Mouse (Mus musculus): ENCODE measurements around the gene Nsd1. TPM values are rescaled to one million over a fixed set of nuclear protein-coding genes. Genes with fewer than 3 reads are reported as not detected.

The Nsd1 gene
- polyA plus RNA-seq (2014; fragmentation: Nextera tagmentation; extraction: Ambion mirVana) = 35.5 and 41.3 TPM in 2 replicates

GRCm38 (mm10) chr13:55209649-55210192 is at the start of gene Nsd1:
Gene Nsd1, plus strand, starts transcription at chr13:55209782.
- no peak for DNase-seq (ENCODE audit: low spot score)
- peaks cover 37% of the 10 kb centered on the region for H3K4me1 ChIP-seq (replicated peaks; ENCODE audit: control insufficient read depth, insufficient read depth, low read length)
- no peak for ATAC-seq (replicated peaks; ENCODE audit: low FRiP score)

DNA sequence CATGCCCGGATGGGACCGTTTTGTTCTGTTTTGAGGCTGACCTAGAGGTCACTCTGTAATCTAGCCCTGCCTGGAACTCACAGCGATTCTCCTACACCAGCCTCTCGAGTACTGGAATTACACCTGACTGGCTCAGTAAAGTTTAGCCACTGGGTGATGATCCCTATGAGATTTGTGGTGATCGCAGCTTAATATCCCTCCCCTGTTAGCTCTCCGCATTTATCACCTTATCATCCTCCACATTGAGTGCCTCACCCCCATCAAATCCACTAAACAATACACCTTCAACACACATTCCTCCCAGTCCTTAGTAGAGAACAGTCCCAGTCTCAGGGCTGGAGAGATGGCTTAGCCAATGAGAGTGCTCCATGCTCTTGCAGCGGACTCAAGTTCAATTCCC is 47.2 kb upstream of the Nsd1 start:
- ATAC-seq (replicated peaks; ENCODE audit: low FRiP score) (no peak), DNase-seq (ENCODE audit: low spot score) (no peak)
- H3K27me3 ChIP-seq (replicated peaks; ENCODE audit: control insufficient read depth, insufficient read depth, low read length) = no peaks in the 10 kb centered on the region
- no peaks in the 10 kb centered on the region for H3K9me3 ChIP-seq (ENCODE audit: control insufficient read depth, low read length)
- no peak overlapping the region for H3K27ac ChIP-seq (ENCODE audit: low read depth, low read length)
- 61% methylated on average over 7 of the region's 7 CpGs for WGBS
- H3K4me1 ChIP-seq (replicated peaks; ENCODE audit: control insufficient read depth, insufficient read depth, low read length) = no peaks in the 10 kb centered on the region
- no peak overlapping the region for H3K4me3 ChIP-seq (ENCODE audit: low read depth, low read length)
- no peaks in the 10 kb centered on the region for H3K36me3 ChIP-seq (ENCODE audit: control insufficient read depth, insufficient read depth, low read length)
- no peak overlapping the region for H3K4me2 ChIP-seq
- H3K9ac ChIP-seq (ENCODE audit: low read depth, low read length) = no peak overlapping the region

More at GRCm38 (mm10) chr13:55209649-55210192, at the start of gene Nsd1:
- Histone ChIP-seq H3K27ac (ENCODE audit: low read depth, low read length) (peak within 1 kb of the TSS; percentile 98), H3K4me2 (peak within 1 kb of the TSS; percentile 97), H3K9me3 (ENCODE audit: control insufficient read depth, low read length) (no peaks in the 10 kb centered on the region), H3K36me3 (ENCODE audit: control insufficient read depth, insufficient read depth, low read length) (no peaks in the 10 kb centered on the region), H3K27me3 (replicated peaks; ENCODE audit: control insufficient read depth, insufficient read depth, low read length) (no peaks in the 10 kb centered on the region), H3K4me3 (ENCODE audit: low read depth, low read length) (peak within 1 kb of the TSS; percentile 63), H3K9ac (ENCODE audit: low read depth, low read length) (peak within 1 kb of the TSS; percentile 96)
- WGBS = 35% methylated on average over 31 of the region's 31 CpGs

DNA sequence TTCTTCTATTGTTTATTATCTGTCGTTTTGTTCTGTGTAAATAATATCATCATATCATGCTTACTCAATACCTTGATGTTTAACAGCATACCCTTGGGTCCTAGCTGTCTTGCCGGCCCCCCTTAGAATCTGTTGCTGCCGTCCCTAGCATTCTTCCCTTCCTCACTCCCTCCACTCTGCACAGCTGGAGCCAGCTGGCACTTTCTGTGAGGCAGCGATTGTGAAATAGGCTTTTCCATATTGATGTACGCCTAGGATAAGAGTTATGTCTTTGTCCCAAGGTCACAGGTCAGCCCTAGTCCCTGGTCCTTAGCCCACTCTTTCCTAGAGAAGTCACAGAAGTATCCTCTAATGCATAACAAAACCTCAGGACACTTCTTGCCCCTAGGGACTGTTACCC is 46.0 kb upstream of the Nsd1 start:
- Histone ChIP-seq H3K36me3 (ENCODE audit: control insufficient read depth, insufficient read depth, low read length) (no peaks in the 10 kb centered on the region), H3K9me3 (ENCODE audit: control insufficient read depth, low read length) (no peaks in the 10 kb centered on the region), H3K4me1 (replicated peaks; ENCODE audit: control insufficient read depth, insufficient read depth, low read length) (no peaks in the 10 kb centered on the region), H3K4me2 (no peak overlapping the region), H3K27ac (ENCODE audit: low read depth, low read length) (no peak overlapping the region), H3K27me3 (replicated peaks; ENCODE audit: control insufficient read depth, insufficient read depth, low read length) (no peaks in the 10 kb centered on the region), H3K4me3 (ENCODE audit: low read depth, low read length) (no peak overlapping the region), H3K9ac (ENCODE audit: low read depth, low read length) (no peak overlapping the region)
- ATAC-seq (replicated peaks; ENCODE audit: low FRiP score) = no peak
- 64% methylated on average over 5 of the region's 5 CpGs for WGBS
- DNase-seq (ENCODE audit: low spot score) = no peak

DNA sequence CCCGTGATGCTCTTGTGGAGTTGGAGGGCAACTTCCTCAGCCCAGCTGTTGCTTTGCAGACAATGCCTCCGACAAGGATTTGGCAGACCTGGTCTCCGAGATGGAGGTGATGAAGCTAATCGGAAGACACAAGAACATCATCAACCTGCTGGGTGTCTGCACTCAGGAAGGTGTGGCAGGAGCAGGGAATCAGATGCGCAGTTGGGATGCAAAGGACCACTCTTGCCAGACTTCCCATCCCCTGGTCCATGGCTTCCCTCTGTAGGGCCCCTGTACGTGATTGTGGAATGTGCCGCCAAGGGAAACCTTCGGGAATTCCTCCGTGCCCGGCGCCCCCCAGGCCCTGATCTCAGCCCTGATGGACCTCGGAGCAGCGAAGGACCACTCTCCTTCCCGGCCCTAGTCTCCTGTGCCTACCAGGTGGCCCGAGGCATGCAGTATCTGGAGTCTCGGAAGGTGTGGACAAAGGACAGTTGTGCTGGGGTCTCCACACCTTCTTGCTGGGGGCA is 43.7 kb upstream of the Nsd1 start:
- ATAC-seq (replicated peaks; ENCODE audit: low FRiP score) = no peak
- no peaks in the 10 kb centered on the region for H3K27me3 ChIP-seq (replicated peaks; ENCODE audit: control insufficient read depth, insufficient read depth, low read length)
- WGBS = 88% methylated on average over 16 of the region's 16 CpGs
- no peaks in the 10 kb centered on the region for H3K9me3 ChIP-seq (ENCODE audit: control insufficient read depth, low read length)
- no peak overlapping the region for H3K4me2 ChIP-seq
- H3K9ac ChIP-seq (ENCODE audit: low read depth, low read length) = no peak overlapping the region
- H3K4me3 ChIP-seq (ENCODE audit: low read depth, low read length) = no peak overlapping the region
- DNase-seq (ENCODE audit: low spot score) = no peak
- no peaks in the 10 kb centered on the region for H3K36me3 ChIP-seq (ENCODE audit: control insufficient read depth, insufficient read depth, low read length)
- H3K4me1 ChIP-seq (replicated peaks; ENCODE audit: control insufficient read depth, insufficient read depth, low read length) = no peaks in the 10 kb centered on the region
- H3K27ac ChIP-seq (ENCODE audit: low read depth, low read length) = no peak overlapping the region

GRCm38 (mm10) chr13:55166806-55167725 is 42.5 kb upstream of the Nsd1 start:
- Histone ChIP-seq H3K4me1 (replicated peaks; ENCODE audit: control insufficient read depth, insufficient read depth, low read length) (peaks cover 6% of the 10 kb centered on the region; the same call in 1 of the 2 replicates), H3K27me3 (replicated peaks; ENCODE audit: control insufficient read depth, insufficient read depth, low read length) (no peaks in the 10 kb centered on the region), H3K4me3 (ENCODE audit: low read depth, low read length) (no peak overlapping the region), H3K9me3 (ENCODE audit: control insufficient read depth, low read length) (no peaks in the 10 kb centered on the region), H3K36me3 (ENCODE audit: control insufficient read depth, insufficient read depth, low read length) (no peaks in the 10 kb centered on the region), H3K4me2 (no peak overlapping the region), H3K9ac (ENCODE audit: low read depth, low read length) (no peak overlapping the region), H3K27ac (ENCODE audit: low read depth, low read length) (no peak overlapping the region)
- DNase-seq (ENCODE audit: low spot score) (no peak), ATAC-seq (replicated peaks; ENCODE audit: low FRiP score) (no peak)
- WGBS = 81% methylated on average over 32 of the region's 32 CpGs

DNA sequence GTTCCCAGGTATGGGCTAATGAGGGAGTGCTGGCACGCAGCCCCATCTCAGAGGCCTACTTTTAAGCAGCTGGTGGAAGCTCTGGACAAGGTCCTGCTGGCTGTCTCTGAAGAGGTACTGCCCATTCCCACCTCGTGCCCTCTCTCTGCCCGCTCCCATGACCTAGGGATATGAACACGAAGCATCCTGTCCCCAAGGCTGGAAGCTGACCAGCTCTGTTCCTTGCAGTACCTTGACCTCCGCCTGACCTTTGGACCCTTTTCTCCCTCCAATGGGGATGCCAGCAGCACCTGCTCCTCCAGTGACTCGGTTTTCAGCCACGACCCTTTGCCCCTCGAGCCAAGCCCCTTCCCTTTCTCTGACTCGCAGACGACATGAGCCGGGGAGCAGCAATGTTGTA is 41.8 kb upstream of the Nsd1 start:
- no peak overlapping the region for H3K4me2 ChIP-seq
- 80% methylated on average over 11 of the region's 11 CpGs for WGBS
- DNase-seq (ENCODE audit: low spot score) (no peak), ATAC-seq (replicated peaks; ENCODE audit: low FRiP score) (no peak)
- H3K9me3 ChIP-seq (ENCODE audit: control insufficient read depth, low read length) = no peaks in the 10 kb centered on the region
- no peak overlapping the region for H3K4me3 ChIP-seq (ENCODE audit: low read depth, low read length)
- H3K27ac ChIP-seq (ENCODE audit: low read depth, low read length) = no peak overlapping the region
- H3K36me3 ChIP-seq (ENCODE audit: control insufficient read depth, insufficient read depth, low read length) = no peaks in the 10 kb centered on the region
- no peak overlapping the region for H3K9ac ChIP-seq (ENCODE audit: low read depth, low read length)
- H3K4me1 ChIP-seq (replicated peaks; ENCODE audit: control insufficient read depth, insufficient read depth, low read length) = peaks cover 6% of the 10 kb centered on the region; the same call in 1 of the 2 replicates
- H3K27me3 ChIP-seq (replicated peaks; ENCODE audit: control insufficient read depth, insufficient read depth, low read length) = no peaks in the 10 kb centered on the region

DNA sequence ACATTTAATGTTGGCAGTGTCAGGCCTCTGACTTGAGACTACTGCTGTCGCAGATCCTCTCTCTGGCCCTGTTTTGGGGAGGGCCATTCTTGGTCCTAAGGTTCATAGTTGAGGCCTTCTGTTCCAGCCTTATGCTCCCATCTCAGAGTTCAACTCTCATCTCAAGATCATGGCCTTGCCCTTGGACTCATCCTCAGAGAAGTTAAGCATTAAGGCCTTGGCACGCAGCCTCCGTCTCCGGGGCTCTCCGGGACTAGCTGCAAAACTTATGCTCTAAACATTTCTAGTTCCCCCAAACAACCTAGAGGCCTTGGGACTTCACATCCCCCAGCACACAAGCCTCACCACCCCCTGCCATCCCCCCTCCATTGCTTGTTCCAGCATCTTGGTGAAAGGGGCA is 41.3 kb upstream of the Nsd1 start:
- Histone ChIP-seq H3K9ac (ENCODE audit: low read depth, low read length) (no peak overlapping the region), H3K4me2 (no peak overlapping the region), H3K9me3 (ENCODE audit: control insufficient read depth, low read length) (no peaks in the 10 kb centered on the region), H3K27me3 (replicated peaks; ENCODE audit: control insufficient read depth, insufficient read depth, low read length) (no peaks in the 10 kb centered on the region), H3K4me3 (ENCODE audit: low read depth, low read length) (no peak overlapping the region), H3K4me1 (replicated peaks; ENCODE audit: control insufficient read depth, insufficient read depth, low read length) (peaks cover 6% of the 10 kb centered on the region; the same call in 1 of the 2 replicates), H3K36me3 (ENCODE audit: control insufficient read depth, insufficient read depth, low read length) (no peaks in the 10 kb centered on the region), H3K27ac (ENCODE audit: low read depth, low read length) (0 out of 2 replicates have a peak overlapping the region, but pooled peaks have one; percentile 9)
- DNase-seq (ENCODE audit: low spot score) = no peak
- WGBS = 88% methylated on average over 5 of the region's 5 CpGs
- no peak for ATAC-seq (replicated peaks; ENCODE audit: low FRiP score)

DNA sequence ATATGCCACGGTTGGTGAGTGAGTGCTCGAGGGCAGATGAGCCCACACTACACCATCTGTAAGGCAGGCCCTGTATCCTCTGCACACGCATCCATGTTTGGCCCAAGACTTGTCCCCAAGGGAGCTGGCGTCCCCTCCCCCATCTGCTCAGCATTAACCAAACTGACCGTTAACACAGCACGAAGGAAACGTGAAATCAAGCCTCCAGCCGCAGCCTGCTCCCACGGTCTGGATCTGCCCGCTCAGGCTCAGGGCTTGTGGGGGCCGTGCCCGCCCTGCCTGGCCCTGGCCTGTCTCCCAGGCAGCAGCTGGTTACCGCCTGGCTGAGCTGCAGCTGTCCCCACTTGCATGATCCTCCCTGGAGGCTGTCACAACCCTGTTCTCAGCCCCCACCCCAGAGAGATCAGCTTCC is 40.6 kb upstream of the Nsd1 start:
- no peaks in the 10 kb centered on the region for H3K9me3 ChIP-seq (ENCODE audit: control insufficient read depth, low read length)
- peaks cover 6% of the 10 kb centered on the region; the same call in 1 of the 2 replicates for H3K4me1 ChIP-seq (replicated peaks; ENCODE audit: control insufficient read depth, insufficient read depth, low read length)
- no peak overlapping the region for H3K4me3 ChIP-seq (ENCODE audit: low read depth, low read length)
- H3K9ac ChIP-seq (ENCODE audit: low read depth, low read length) = no peak overlapping the region
- ATAC-seq (replicated peaks; ENCODE audit: low FRiP score) (no peak; the same call in 1 of the 2 replicates), DNase-seq (ENCODE audit: low spot score) (no peak)
- no peak overlapping the region for H3K27ac ChIP-seq (ENCODE audit: low read depth, low read length)
- H3K4me2 ChIP-seq = no peak overlapping the region
- H3K36me3 ChIP-seq (ENCODE audit: control insufficient read depth, insufficient read depth, low read length) = no peaks in the 10 kb centered on the region
- H3K27me3 ChIP-seq (replicated peaks; ENCODE audit: control insufficient read depth, insufficient read depth, low read length) = no peaks in the 10 kb centered on the region
- 79% methylated on average over 13 of the region's 13 CpGs for WGBS

All from liver, embryonic 11.5 days (tissue).